ENCODE assay signal across 10 mouse cellular contexts in genomic region chr5:24475476-24476241, GRCm38 (mm10). TPM values are rescaled to one million over a fixed set of nuclear protein-coding genes. Genes with fewer than 3 reads are reported as not detected.
DNase-seq lines count a peak whose midpoint lies in the region; ATAC-seq and TF ChIP-seq lines count a peak whose summit lies in the region.
"Had no signal": no experiment of that assay in that cellular context is flagged by ENCODE, and none has a peak within 500 bp of the region (broad histone marks: within the 10 kb centered on the region; RNA-seq: fewer than 3 reads in every experiment).

No protein-coding gene starts in this region.

- H3K27me3 ChIP-seq in hindbrain, embryonic 10.5 days (ENCODE audit: insufficient read depth, poor library complexity, severe bottlenecking) = peaks cover 43% of the 10 kb centered on the region
- H3K27me3 ChIP-seq in hindbrain, postnatal 0 days (ENCODE audit: insufficient read depth, low read length) = no peaks in the 10 kb centered on the region
- H3K27me3 ChIP-seq in intestine, postnatal 0 days (replicated peaks; ENCODE audit: control insufficient read depth, insufficient read depth, low read length) = no peaks in the 10 kb centered on the region; the same call in 1 of the 2 replicates
- H3K27me3 ChIP-seq in lung, embryonic 16.5 days (ENCODE audit: control insufficient read depth, insufficient read depth, low read depth, low read length) = no peaks in the 10 kb centered on the region

- 73% methylated on average over 6 of the region's 6 CpGs for WGBS in hindbrain, embryonic 10.5 days
- 69% methylated on average over 6 of the region's 6 CpGs for WGBS in hindbrain, postnatal 0 days
- 57% methylated on average over 6 of the region's 6 CpGs for WGBS in intestine, postnatal 0 days
- 58% methylated on average over 6 of the region's 6 CpGs for WGBS in lung, embryonic 16.5 days

- H3K9ac ChIP-seq in hindbrain, postnatal 0 days (replicated peaks; ENCODE audit: low read length) = no peak overlapping the region
- H3K9ac ChIP-seq in intestine, postnatal 0 days (ENCODE audit: low read depth, low read length) = no peak overlapping the region; the same call in 1 of the 2 replicates
- H3K9ac ChIP-seq in lung, embryonic 16.5 days (ENCODE audit: low read length) = peak overlapping the region; percentile 80

- H3K4me3 ChIP-seq in hindbrain, embryonic 10.5 days = peak overlapping the region; percentile 55; the same call in 1 of the 2 replicates
- no peak overlapping the region for H3K4me3 ChIP-seq in hindbrain, postnatal 0 days (ENCODE audit: low read length)
- no peak overlapping the region for H3K4me3 ChIP-seq in intestine, postnatal 0 days (ENCODE audit: low read depth, low read length)
- peak overlapping the region; percentile 65 for H3K4me3 ChIP-seq in lung, embryonic 16.5 days (ENCODE audit: low read length)

- DNase-seq in hindbrain, embryonic 10.5 days (ENCODE audit: low spot score) = no peak
- DNase-seq in hindbrain, postnatal 0 days (ENCODE audit: low spot score) = no peak
- peak; percentile 62 to 63 for DNase-seq in cerebellum, postnatal 10 days
- DNase-seq in right cerebral cortex, postnatal 10 days (ENCODE audit: low spot score in 2 of 2) = no peak
- DNase-seq in frontal cortex, postnatal 14 days (ENCODE audit: low spot score in 2 of 2) = no peak
- no peak for DNase-seq in spleen, postnatal 14 days (ENCODE audit: low spot score in 2 of 2)

- H3K9me3 ChIP-seq in hindbrain, embryonic 10.5 days = no peaks in the 10 kb centered on the region
- H3K9me3 ChIP-seq in hindbrain, postnatal 0 days (ENCODE audit: low read length) = no peaks in the 10 kb centered on the region
- H3K9me3 ChIP-seq in intestine, postnatal 0 days (ENCODE audit: control insufficient read depth) = no peaks in the 10 kb centered on the region
- H3K9me3 ChIP-seq in lung, embryonic 16.5 days (ENCODE audit: control insufficient read depth, low read length) = no peaks in the 10 kb centered on the region

- TF ChIP-seq CTCF in hindbrain, postnatal 0 days (IDR thresholded peaks at IDR 0.05; ENCODE audit: low read depth) = no peak
- TF ChIP-seq CTCF in intestine, postnatal 0 days (IDR thresholded peaks at IDR 0.05; ENCODE audit: low read depth) = no peak

- H3K27ac ChIP-seq in hindbrain, embryonic 10.5 days = no peak overlapping the region
- H3K27ac ChIP-seq in hindbrain, postnatal 0 days = no peak overlapping the region
- no peak overlapping the region for H3K27ac ChIP-seq in intestine, postnatal 0 days (ENCODE audit: low read depth, low read length)
- H3K27ac ChIP-seq in lung, embryonic 16.5 days (ENCODE audit: low read length) = peak overlapping the region; percentile 95

- peaks cover 59% of the 10 kb centered on the region for H3K4me1 ChIP-seq in hindbrain, embryonic 10.5 days (replicated peaks)
- peaks cover 9% of the 10 kb centered on the region for H3K4me1 ChIP-seq in hindbrain, postnatal 0 days (ENCODE audit: insufficient read depth, low read length)
- H3K4me1 ChIP-seq in intestine, postnatal 0 days (replicated peaks; ENCODE audit: control insufficient read depth, insufficient read depth, low read length) = peaks cover 12% of the 10 kb centered on the region
- peaks cover 22% of the 10 kb centered on the region for H3K4me1 ChIP-seq in lung, embryonic 16.5 days (replicated peaks; ENCODE audit: control insufficient read depth, insufficient read depth, low read length)

- no peak; the same call in 1 of the 2 replicates for ATAC-seq in hindbrain, postnatal 0 days
- ATAC-seq in intestine, postnatal 0 days = peak; percentile 31; the same call in 1 of the 2 replicates
- ATAC-seq in lung, embryonic 16.5 days (ENCODE audit: low read depth) = peak; percentile 83

- peaks cover 60% of the 10 kb centered on the region for H3K36me3 ChIP-seq in hindbrain, embryonic 10.5 days
- H3K36me3 ChIP-seq in hindbrain, postnatal 0 days (ENCODE audit: insufficient read depth, low read length) = peaks cover 33% of the 10 kb centered on the region
- H3K36me3 ChIP-seq in intestine, postnatal 0 days (ENCODE audit: control insufficient read depth, insufficient read depth) = peaks cover 31% of the 10 kb centered on the region
- peaks cover 26% of the 10 kb centered on the region for H3K36me3 ChIP-seq in lung, embryonic 16.5 days (ENCODE audit: control insufficient read depth, insufficient read depth, low read length)

- H3K4me2 ChIP-seq in hindbrain, postnatal 0 days (ENCODE audit: low read depth, low read length) = no peak overlapping the region
- H3K4me2 ChIP-seq in intestine, postnatal 0 days (replicated peaks; ENCODE audit: low read depth) = peak overlapping the region; percentile 85
- H3K4me2 ChIP-seq in lung, embryonic 16.5 days (ENCODE audit: low read depth, low read length) = peak overlapping the region; percentile 77

RNA-seq across cellular contexts. Expression of gene Agap3, which starts 23.7 kb away (rescaled TPM):
- 31.9 and 36.5 TPM in 2 replicates for polyA plus RNA-seq in hindbrain, embryonic 10.5 days (2016; fragmentation: Nextera tagmentation; extraction: Ambion mirVana)
- 277 and 287 TPM in 2 replicates for total RNA-seq in hindbrain, postnatal 0 days (2014; rRNA removed)
- polyA plus RNA-seq in hindbrain, postnatal 0 days (2015; fragmentation: Nextera tagmentation; extraction: Ambion mirVana) = 112 and 121 TPM in 2 replicates
- 14.9 and 16.6 TPM in 2 replicates for polyA plus RNA-seq in intestine, postnatal 0 days (2015; fragmentation: Nextera tagmentation; extraction: Ambion mirVana)
- polyA plus RNA-seq in lung, embryonic 16.5 days (2015; fragmentation: Nextera tagmentation; extraction: Ambion mirVana) = 18.6 and 22.1 TPM in 2 replicates

RNA-seq across cellular contexts. Expression of gene Tmub1, which starts 28.0 kb away (rescaled TPM):
- polyA plus RNA-seq in hindbrain, embryonic 10.5 days (2016; fragmentation: Nextera tagmentation; extraction: Ambion mirVana) = 32.7 and 38.4 TPM in 2 replicates
- total RNA-seq in hindbrain, postnatal 0 days (2014; rRNA removed) = 74.6 and 78.4 TPM in 2 replicates
- 50.0 and 51.2 TPM in 2 replicates for polyA plus RNA-seq in hindbrain, postnatal 0 days (2015; fragmentation: Nextera tagmentation; extraction: Ambion mirVana)
- polyA plus RNA-seq in intestine, postnatal 0 days (2015; fragmentation: Nextera tagmentation; extraction: Ambion mirVana) = 27.5 and 28.8 TPM in 2 replicates
- polyA plus RNA-seq in lung, embryonic 16.5 days (2015; fragmentation: Nextera tagmentation; extraction: Ambion mirVana) = 18.0 and 19.6 TPM in 2 replicates

RNA-seq across cellular contexts. Expression of gene Fastk, which starts 30.6 kb away (rescaled TPM):
- 114 and 127 TPM in 2 replicates for polyA plus RNA-seq in hindbrain, embryonic 10.5 days (2016; fragmentation: Nextera tagmentation; extraction: Ambion mirVana)
- total RNA-seq in hindbrain, postnatal 0 days (2014; rRNA removed) = 200 and 203 TPM in 2 replicates
- polyA plus RNA-seq in hindbrain, postnatal 0 days (2015; fragmentation: Nextera tagmentation; extraction: Ambion mirVana) = 99.2 and 101 TPM in 2 replicates
- polyA plus RNA-seq in intestine, postnatal 0 days (2015; fragmentation: Nextera tagmentation; extraction: Ambion mirVana) = 66.8 and 67.0 TPM in 2 replicates
- polyA plus RNA-seq in lung, embryonic 16.5 days (2015; fragmentation: Nextera tagmentation; extraction: Ambion mirVana) = 96.6 and 99.2 TPM in 2 replicates

RNA-seq across cellular contexts. Expression of gene Gbx1, which starts 51.3 kb away (rescaled TPM):
- polyA plus RNA-seq in hindbrain, embryonic 10.5 days (2016; fragmentation: Nextera tagmentation; extraction: Ambion mirVana) = 1.3 and 1.5 TPM in 2 replicates
- total RNA-seq in hindbrain, postnatal 0 days (2014; rRNA removed) = 6.5 and 11.3 TPM in 2 replicates
- 4.1 and 4.4 TPM in 2 replicates for polyA plus RNA-seq in hindbrain, postnatal 0 days (2015; fragmentation: Nextera tagmentation; extraction: Ambion mirVana)
- polyA plus RNA-seq in intestine, postnatal 0 days (2015; fragmentation: Nextera tagmentation; extraction: Ambion mirVana) = not detected in 2 replicates
- polyA plus RNA-seq in lung, embryonic 16.5 days (2015; fragmentation: Nextera tagmentation; extraction: Ambion mirVana) = not detected in 2 replicates
- total RNA-seq: G1E; heart, adult 18-20 months had no signal

RNA-seq across cellular contexts. Expression of gene Slc4a2, which starts 52.0 kb away (rescaled TPM):
- 33.5 and 39.7 TPM in 2 replicates for polyA plus RNA-seq in hindbrain, embryonic 10.5 days (2016; fragmentation: Nextera tagmentation; extraction: Ambion mirVana)
- 41.5 and 44.4 TPM in 2 replicates for total RNA-seq in hindbrain, postnatal 0 days (2014; rRNA removed)
- polyA plus RNA-seq in hindbrain, postnatal 0 days (2015; fragmentation: Nextera tagmentation; extraction: Ambion mirVana) = 17.1 and 17.8 TPM in 2 replicates
- polyA plus RNA-seq in intestine, postnatal 0 days (2015; fragmentation: Nextera tagmentation; extraction: Ambion mirVana) = 29.9 and 30.1 TPM in 2 replicates
- polyA plus RNA-seq in lung, embryonic 16.5 days (2015; fragmentation: Nextera tagmentation; extraction: Ambion mirVana) = 45.1 and 48.9 TPM in 2 replicates

Comparison
In these comparisons a context has a peak if more than half of its experiments do, and no peak if none do; other contexts are left out.
1. H3K4me3 ChIP-seq: peak in hindbrain, embryonic 10.5 days (single experiment) and lung, embryonic 16.5 days (single experiment); none in hindbrain, postnatal 0 days (single experiment) and intestine, postnatal 0 days (single experiment).
2. DNase-seq: peak in cerebellum, postnatal 10 days (2 of 2); none in hindbrain, embryonic 10.5 days (single experiment), hindbrain, postnatal 0 days (single experiment), right cerebral cortex, postnatal 10 days (0 of 2), frontal cortex, postnatal 14 days (0 of 2) and spleen, postnatal 14 days (0 of 2).